Mouse (Mus musculus): ENCODE results near the gene Usp21. TPM values are rescaled to one million over a fixed set of nuclear protein-coding genes. Genes with fewer than 3 reads are reported as not detected.
"Not testable (repeated sequence)": the region's sequence is repeated elsewhere in the genome, so short reads cannot be mapped to it uniquely, and the experiment has no call there.

Gene Usp21
- total and polyA plus RNA-seq, 3 experiments = 10.0 to 66.4 TPM; not detected in 1

- TF ChIP-seq TBP (IDR thresholded peaks at IDR 0.05; ENCODE audit: low read depth, low read length) = peak; percentile 71
- TF ChIP-seq ZMIZ1 (IDR thresholded peaks at IDR 0.05; ENCODE audit: low read depth, low read length) = 0 out of 2 replicates have a peak, but pooled peaks have one; percentile 44
- TF ChIP-seq SIN3A (IDR thresholded peaks at IDR 0.05; ENCODE audit: low read length) = peak; percentile 95
- TF ChIP-seq CHD1 (IDR thresholded peaks at IDR 0.05; ENCODE audit: low read depth, low read length) = no peak
- TF ChIP-seq USF2 (IDR thresholded peaks at IDR 0.05; ENCODE audit: borderline replicate concordance in 1 of 2, insufficient read depth in 1 of 2, low read depth in 1 of 2, low read length in 2 of 2) = no peak
- 0 out of 6 replicates have a peak, but pooled peaks of 1 of the 3 experiments have one; percentile 3 for TF ChIP-seq CTCF (IDR thresholded peaks at IDR 0.05 in 2 of 3, conservative IDR thresholded peaks at IDR 0.05 in 1 of 3; ENCODE audit: control insufficient read depth in 1 of 3, insufficient read depth in 1 of 3, low read depth in 2 of 3, low read length in 3 of 3, poor library complexity in 1 of 3, severe bottlenecking in 1 of 3)
- no peak for TF ChIP-seq ZC3H11A (IDR thresholded peaks at IDR 0.05; ENCODE audit: low read depth, low read length)
- peak; percentile 64; the same call in 1 of the 2 replicates for TF ChIP-seq MAX (IDR thresholded peaks at IDR 0.05; ENCODE audit: low read length)
- peak; percentile 63; the same call in 1 of the 2 replicates for TF ChIP-seq POLR2AphosphoS2 (IDR thresholded peaks at IDR 0.05; ENCODE audit: low read length)
- TF ChIP-seq MYC (IDR thresholded peaks at IDR 0.05; ENCODE audit: low read depth, low read length) = 0 out of 2 replicates have a peak, but pooled peaks have one; percentile 10
- TF ChIP-seq MEF2A (IDR thresholded peaks at IDR 0.05; ENCODE audit: extremely low read depth, insufficient replicate concordance, low read depth, low read length, poor library complexity, severe bottlenecking) = no peak
- no peak for TF ChIP-seq MAFK (IDR thresholded peaks at IDR 0.05; ENCODE audit: borderline replicate concordance, low read depth, low read length)
Observed at GRCm38 (mm10) chr1:171328839-171329432, 41.1 kb upstream of the Usp21 start, which contains the start of gene Dedd (continued).

- no peaks in the 10 kb centered on the region for H3K27me3 ChIP-seq (ENCODE audit: control insufficient read depth in 1 of 2, insufficient read depth in 2 of 2, low read length in 2 of 2)
- no peak for TF ChIP-seq USF2 (IDR thresholded peaks at IDR 0.05; ENCODE audit: borderline replicate concordance in 1 of 2, insufficient read depth in 1 of 2, low read depth in 1 of 2, low read length in 2 of 2)
- no peak for TF ChIP-seq ETS1 (IDR thresholded peaks at IDR 0.05; ENCODE audit: low read depth, low read length)
- TF ChIP-seq JUND (IDR thresholded peaks at IDR 0.05; ENCODE audit: low read depth, low read length) = no peak
- no peak for TF ChIP-seq TAL1 (IDR thresholded peaks at IDR 0.05; ENCODE audit: low read length)
- no peak for TF ChIP-seq RAD21 (IDR thresholded peaks at IDR 0.05; ENCODE audit: low read depth, low read length)
- no peak for TF ChIP-seq MYB (IDR thresholded peaks at IDR 0.05; ENCODE audit: low read depth, low read length)
- no peak for TF ChIP-seq E2F4 (IDR thresholded peaks at IDR 0.05; ENCODE audit: borderline replicate concordance, low read depth, low read length)
- no peak for TF ChIP-seq TBP (IDR thresholded peaks at IDR 0.05; ENCODE audit: low read depth, low read length)
- TF ChIP-seq NELFE (IDR thresholded peaks at IDR 0.05; ENCODE audit: low read depth, low read length) = no peak
- TF ChIP-seq POLR2A (IDR thresholded peaks at IDR 0.05; ENCODE audit: control insufficient read depth in 1 of 2, insufficient read depth in 1 of 2, low read depth in 1 of 2, low read length in 2 of 2, poor library complexity in 1 of 2) = no peak
- no peak for TF ChIP-seq KAT2A (conservative IDR thresholded peaks at IDR 0.05; ENCODE audit: low read depth, low read length)
- TF ChIP-seq ELF1 (IDR thresholded peaks at IDR 0.05; ENCODE audit: low read depth, low read length) = no peak
- TF ChIP-seq USF1 (IDR thresholded peaks at IDR 0.05; ENCODE audit: low read depth, low read length) = no peak
- no peak for TF ChIP-seq MAFK (IDR thresholded peaks at IDR 0.05; ENCODE audit: borderline replicate concordance, low read depth, low read length)
- peak overlapping the region; percentile 90 to 93 for H3K4me3 ChIP-seq (ENCODE audit: control insufficient read depth in 1 of 2, insufficient read depth in 1 of 2, low read depth in 2 of 2, low read length in 2 of 2)
- peak overlapping the region; percentile 88 for H3K9ac ChIP-seq (ENCODE audit: control insufficient read depth, low read depth, low read length, poor library complexity, severe bottlenecking)
- H3K9me3 ChIP-seq (replicated peaks; ENCODE audit: insufficient read depth, low read length) = no peaks in the 10 kb centered on the region
- H3K79me2 ChIP-seq (ENCODE audit: control insufficient read depth, insufficient read depth, low read length, poor library complexity) = peaks cover 53% of the 10 kb centered on the region
- peaks cover 0 to 20% of the 10 kb centered on the region in 2 experiments; a peak in 2 of 4 replicates for H3K36me3 ChIP-seq (ENCODE audit: control insufficient read depth in 1 of 2, insufficient read depth in 2 of 2, low read length in 2 of 2)
- peak overlapping the region; percentile 88 for H3K27ac ChIP-seq (ENCODE audit: control insufficient read depth, low read depth, low read length)
- peak; percentile 55 for DNase-seq (ENCODE audit: low read depth, low spot score)
- H3K4me1 ChIP-seq (ENCODE audit: control insufficient read depth in 1 of 2, insufficient read depth in 2 of 2, low read length in 2 of 2) = peaks cover 4 to 11% of the 10 kb centered on the region in 2 experiments; a peak in 3 of 4 replicates
Observed at GRCm38 (mm10) chr1:171328244-171328643, 40.5 kb upstream of the Usp21 start.

GRCm38 (mm10) chr1:171326588-171326987 is 38.8 kb upstream of the Usp21 start:
- H3K4me1 ChIP-seq (ENCODE audit: control insufficient read depth in 1 of 2, insufficient read depth in 2 of 2, low read length in 2 of 2) = peaks cover 4 to 11% of the 10 kb centered on the region in 2 experiments; a peak in 3 of 4 replicates
- H3K36me3 ChIP-seq (ENCODE audit: control insufficient read depth in 1 of 2, insufficient read depth in 2 of 2, low read length in 2 of 2) = peaks cover 0 to 20% of the 10 kb centered on the region in 2 experiments; a peak in 2 of 4 replicates
- peaks cover 48% of the 10 kb centered on the region for H3K79me2 ChIP-seq (ENCODE audit: control insufficient read depth, insufficient read depth, low read length, poor library complexity)
- not testable (repeated sequence) for H3K9me3 ChIP-seq (replicated peaks; ENCODE audit: insufficient read depth, low read length); H3K27ac ChIP-seq (ENCODE audit: control insufficient read depth, low read depth, low read length); H3K9ac ChIP-seq (ENCODE audit: control insufficient read depth, low read depth, low read length, poor library complexity, severe bottlenecking); H3K4me3 ChIP-seq (ENCODE audit: control insufficient read depth in 1 of 2, insufficient read depth in 1 of 2, low read depth in 2 of 2, low read length in 2 of 2); H3K27me3 ChIP-seq (ENCODE audit: control insufficient read depth in 1 of 2, insufficient read depth in 2 of 2, low read length in 2 of 2); DNase-seq (ENCODE audit: low read depth, low spot score)
